Mouse (Mus musculus): Measurements from ENCODE around the gene Ifitm6. TPM values are rescaled to one million over a fixed set of nuclear protein-coding genes. Genes with fewer than 3 reads are reported as not detected.
A peak's percentile ranks its signal among the peaks of the same experiment; 100 is the strongest.

The Ifitm6 gene
- total RNA-seq, 2 experiments from 2014 or later, result not detected

GRCm38 (mm10) chr7:141016707-141017697 lies 722 bp downstream of the Ifitm6 start:
- DNase-seq, result no peak
- intact Hi-C loops (cut with DNase I; ENCODE audit: low total_unique reads), result no loop called here

GRCm38 (mm10) chr7:141011238-141011770 lies 6.4 kb downstream of the Ifitm6 start:
- no peak for DNase-seq
- intact Hi-C loops (cut with DNase I; ENCODE audit: low total_unique reads), result no loop called here

- DNase-seq, result peak; percentile 40
- intact Hi-C loops (cut with DNase I; ENCODE audit: low total_unique reads), result no loop called here
These were observed 7.1 kb downstream of the Ifitm6 start, which contains the start of gene Ifitm3 for GRCm38 (mm10) chr7:141010593-141010992. Gene Ifitm3, minus strand, starts transcription at chr7:141010770.

GRCm38 (mm10) chr7:141009665-141010064 lies 8.1 kb downstream of the Ifitm6 start:
- intact Hi-C loops (cut with DNase I; ENCODE audit: low total_unique reads), result loop anchor here (5.0 kb wide), 1 partner anchor 38 kb away; no protein-coding TSS in a partner anchor
- no peak for DNase-seq

GRCm38 (mm10) chr7:141008938-141009660 lies 8.6 kb downstream of the Ifitm6 start:
- intact Hi-C loops (cut with DNase I; ENCODE audit: low total_unique reads), result loop anchor here (5.0 kb wide), 1 partner anchor 38 kb away; no protein-coding TSS in a partner anchor
- DNase-seq, result peak; percentile 86

- intact Hi-C loops (cut with DNase I; ENCODE audit: low total_unique reads), result loop anchor here (5.0 kb wide), 1 partner anchor 39 kb away; no protein-coding TSS in a partner anchor
- peak; percentile 19 for DNase-seq
These were observed 9.4 kb downstream of the Ifitm6 start for GRCm38 (mm10) chr7:141008312-141008761.

- DNase-seq, result no peak
- intact Hi-C loops (cut with DNase I; ENCODE audit: low total_unique reads), result loop anchor here (5.0 kb wide), 1 partner anchor 40 kb away; no protein-coding TSS in a partner anchor
These were observed 10.8 kb downstream of the Ifitm6 start for GRCm38 (mm10) chr7:141006914-141007313.

GRCm38 (mm10) chr7:141006446-141006845 lies 11.3 kb downstream of the Ifitm6 start:
- intact Hi-C loops (cut with DNase I; ENCODE audit: low total_unique reads), result loop anchor here (5.0 kb wide), 1 partner anchor 41 kb away; no protein-coding TSS in a partner anchor

GRCm38 (mm10) chr7:141003248-141004010 lies 14.3 kb downstream of the Ifitm6 start:
- intact Hi-C loops (cut with DNase I; ENCODE audit: low total_unique reads), result no loop called here
- no peak for DNase-seq

More at GRCm38 (mm10) chr7:141006446-141006845, 11.3 kb downstream of the Ifitm6 start:
- DNase-seq, result no peak

- intact Hi-C loops (cut with DNase I; ENCODE audit: low total_unique reads), result no loop called here
- DNase-seq, result no peak
These were observed 16.6 kb downstream of the Ifitm6 start for GRCm38 (mm10) chr7:141000881-141001708.

- no peak for DNase-seq
- intact Hi-C loops (cut with DNase I; ENCODE audit: low total_unique reads), result no loop called here
These were observed 18.6 kb downstream of the Ifitm6 start for GRCm38 (mm10) chr7:140998853-140999700.

GRCm38 (mm10) chr7:140997817-140998216 lies 19.9 kb downstream of the Ifitm6 start:
- no peak for DNase-seq
- intact Hi-C loops (cut with DNase I; ENCODE audit: low total_unique reads), result no loop called here

GRCm38 (mm10) chr7:140991117-140991689 lies 26.5 kb downstream of the Ifitm6 start:
- intact Hi-C loops (cut with DNase I; ENCODE audit: low total_unique reads), result no loop called here
- no peak for DNase-seq

- DNase-seq, result no peak
These were observed 27.1 kb downstream of the Ifitm6 start for GRCm38 (mm10) chr7:140990622-140991021.

GRCm38 (mm10) chr7:140990185-140990584 lies 27.5 kb downstream of the Ifitm6 start:
- DNase-seq, result no peak
- intact Hi-C loops (cut with DNase I; ENCODE audit: low total_unique reads), result no loop called here

More at GRCm38 (mm10) chr7:140990622-140991021, 27.1 kb downstream of the Ifitm6 start:
- intact Hi-C loops (cut with DNase I; ENCODE audit: low total_unique reads), result no loop called here

GRCm38 (mm10) chr7:140989022-140989421 lies 28.7 kb downstream of the Ifitm6 start:
- no peak for DNase-seq
- intact Hi-C loops (cut with DNase I; ENCODE audit: low total_unique reads), result no loop called here

Measured in gastrocnemius, postnatal 14 days (tissue).